ENCODE assay signal across 13 mouse cellular contexts in the genomic region with DNA sequence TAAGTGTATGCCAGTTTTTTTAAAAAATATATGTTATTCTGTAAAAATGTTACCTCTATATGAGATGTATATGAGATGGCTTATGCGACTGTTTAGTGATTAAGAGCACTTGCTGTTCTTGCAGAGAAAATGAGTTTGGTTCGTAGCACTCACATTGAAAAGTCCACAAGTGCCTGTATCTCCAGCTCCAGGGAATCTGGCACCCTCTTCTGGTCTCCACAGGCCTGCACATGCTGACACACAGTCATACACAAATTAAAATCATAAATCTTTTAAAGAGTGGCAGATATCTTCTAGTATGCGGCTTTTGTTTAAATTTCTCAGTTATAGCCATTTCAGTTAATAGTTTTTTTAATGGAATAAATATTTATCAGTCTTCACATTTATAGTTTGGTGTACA. TPM values are rescaled to one million over a fixed set of nuclear protein-coding genes. Genes with fewer than 3 reads are reported as not detected.
DNase-seq lines count a peak whose midpoint lies in the region; ATAC-seq and TF ChIP-seq lines count a peak whose summit lies in the region.
"Had no signal": no experiment of that assay in that cellular context is flagged by ENCODE, and none has a peak within 500 bp of the region (broad histone marks: within the 10 kb centered on the region; RNA-seq: fewer than 3 reads in every experiment).

No protein-coding gene starts in this region.

- peak; percentile 46 for TF ChIP-seq RAD21 in CH12.LX (IDR thresholded peaks at IDR 0.05; ENCODE audit: low read depth, low read length)

- H3K27ac ChIP-seq in forebrain, postnatal 0 days (ENCODE audit: low read depth, low read length) = no peak overlapping the region
- H3K27ac ChIP-seq in forebrain, embryonic 12.5 days = no peak overlapping the region
- H3K27ac ChIP-seq in layer of hippocampus, adult 2 months = no peak overlapping the region
- H3K27ac ChIP-seq in CH12.LX (ENCODE audit: insufficient read depth, low read depth) = no peak overlapping the region
- H3K27ac ChIP-seq in cortical plate, adult 2 months (ENCODE audit: insufficient read depth, low read length) = no peak overlapping the region
- H3K27ac ChIP-seq: forebrain, embryonic 13.5 days; limb, embryonic 12.5 days had no signal

- H3K36me3 ChIP-seq in forebrain, postnatal 0 days (ENCODE audit: insufficient read depth) = no peaks in the 10 kb centered on the region
- no peaks in the 10 kb centered on the region for H3K36me3 ChIP-seq in forebrain, embryonic 12.5 days (replicated peaks)
- H3K36me3 ChIP-seq in CH12.LX (replicated peaks in 1 of 2; ENCODE audit: control insufficient read depth in 1 of 2, insufficient read depth in 1 of 2, low read length in 1 of 2) = peaks cover 0 to 2% of the 10 kb centered on the region in 2 experiments
- H3K36me3 ChIP-seq: limb, embryonic 12.5 days had no signal

- TF ChIP-seq CTCF in forebrain, postnatal 0 days (IDR thresholded peaks at IDR 0.05; ENCODE audit: low read depth) = peak; percentile 54
- peak; percentile 71 for TF ChIP-seq CTCF in layer of hippocampus, adult 2 months (conservative IDR thresholded peaks at IDR 0.05)
- TF ChIP-seq CTCF in CH12.LX (conservative IDR thresholded peaks at IDR 0.05 in 1 of 2, IDR thresholded peaks at IDR 0.05 in 1 of 2; ENCODE audit: low read depth in 2 of 2, low read length in 2 of 2) = peak in 1 of 2 experiments; percentile 48; a peak in 2 of 4 replicates
- TF ChIP-seq CTCF in cortical plate, adult 2 months (IDR thresholded peaks at IDR 0.05; ENCODE audit: extremely low read depth, insufficient read depth, low read length) = peak; percentile 32; the same call in 1 of the 2 replicates

- 83% methylated on average over 3 of the region's 3 CpGs for WGBS in forebrain, postnatal 0 days
- WGBS in forebrain, embryonic 12.5 days = 87% methylated on average over 3 of the region's 3 CpGs

- H3K4me3 ChIP-seq in forebrain, postnatal 0 days (ENCODE audit: low read depth, low read length) = no peak overlapping the region
- no peak overlapping the region for H3K4me3 ChIP-seq in forebrain, embryonic 12.5 days (replicated peaks)
- no peak overlapping the region for H3K4me3 ChIP-seq in layer of hippocampus, adult 2 months
- no peak overlapping the region for H3K4me3 ChIP-seq in CH12.LX (replicated peaks in 1 of 3; ENCODE audit: low read depth in 2 of 3, low read length in 2 of 3, poor library complexity in 1 of 3)
- H3K4me3 ChIP-seq in cortical plate, adult 2 months (ENCODE audit: insufficient read depth, low read length) = no peak overlapping the region
- H3K4me3 ChIP-seq: forebrain, embryonic 13.5 days; limb, embryonic 12.5 days; megakaryocyte, embryonic 14.5 days had no signal

- dilution Hi-C loops in CH12.LX (cut with MboI; ENCODE audit: extremely low pct_ligation_motif_present, extremely low pct_unique_long_range_greater_than_20kb, low sequenced_read_pairs) = no loop called here

- H3K4me2 ChIP-seq in forebrain, postnatal 0 days (ENCODE audit: low read depth) = no peak overlapping the region
- H3K4me2 ChIP-seq in forebrain, embryonic 12.5 days = no peak overlapping the region
- H3K4me2 ChIP-seq in CH12.LX (ENCODE audit: insufficient read depth, low read depth, poor library complexity, severe bottlenecking) = no peak overlapping the region
- H3K4me2 ChIP-seq: forebrain, embryonic 13.5 days; limb, embryonic 12.5 days had no signal

- no peaks in the 10 kb centered on the region for H3K79me2 ChIP-seq in CH12.LX (replicated peaks; ENCODE audit: control insufficient read depth, extremely low read depth, insufficient read depth, poor library complexity, severe bottlenecking)

- ATAC-seq in forebrain, postnatal 0 days = no peak
- no peak for ATAC-seq in forebrain, embryonic 12.5 days (ENCODE audit: low FRiP score)
- no peak for ATAC-seq in activated CD4-positive, CD25-positive, alpha-beta regulatory T cell, adult 4 months
- ATAC-seq: CD4-positive, CD25-positive, alpha-beta regulatory T cell, adult 4 months; forebrain, embryonic 13.5 days had no signal

- in situ Hi-C loops in CH12.LX (cut with MboI; ENCODE audit: low pct_ligation_motif_present, low pct_unique_long_range_greater_than_20kb, low sequenced_read_pairs) = no loop called here

- H3K4me1 ChIP-seq in forebrain, postnatal 0 days (ENCODE audit: insufficient read depth) = no peaks in the 10 kb centered on the region
- no peaks in the 10 kb centered on the region for H3K4me1 ChIP-seq in forebrain, embryonic 12.5 days
- peaks cover 0 to 14% of the 10 kb centered on the region in 2 experiments; a peak in 2 of 4 replicates for H3K4me1 ChIP-seq in CH12.LX (ENCODE audit: control insufficient read depth in 1 of 2, insufficient read depth in 2 of 2)
- H3K4me1 ChIP-seq in cortical plate, adult 2 months (ENCODE audit: control insufficient read depth, insufficient read depth, low read length) = no peaks in the 10 kb centered on the region
- H3K4me1 ChIP-seq: forebrain, embryonic 13.5 days; limb, embryonic 12.5 days; megakaryocyte, embryonic 14.5 days had no signal

- H3K27me3 ChIP-seq in forebrain, postnatal 0 days (ENCODE audit: insufficient read depth, low read length) = no peaks in the 10 kb centered on the region
- no peaks in the 10 kb centered on the region for H3K27me3 ChIP-seq in forebrain, embryonic 12.5 days
- H3K27me3 ChIP-seq in CH12.LX (replicated peaks) = no peaks in the 10 kb centered on the region
- H3K27me3 ChIP-seq: forebrain, embryonic 13.5 days; limb, embryonic 12.5 days; megakaryocyte, embryonic 14.5 days had no signal

- no peaks in the 10 kb centered on the region for H3K9me3 ChIP-seq in forebrain, postnatal 0 days (ENCODE audit: low read length)
- no peaks in the 10 kb centered on the region for H3K9me3 ChIP-seq in forebrain, embryonic 12.5 days
- no peaks in the 10 kb centered on the region for H3K9me3 ChIP-seq in CH12.LX (replicated peaks; ENCODE audit: low read length)
- H3K9me3 ChIP-seq: forebrain, embryonic 13.5 days; limb, embryonic 12.5 days; megakaryocyte, embryonic 14.5 days had no signal

- no peak for DNase-seq in forebrain, postnatal 0 days
- DNase-seq in layer of hippocampus, adult 2 months (ENCODE audit: low spot score in 2 of 2) = no peak
- DNase-seq in layer of hippocampus, adult 8-10 months (ENCODE audit: low spot score in 2 of 2) = no peak
- no peak for DNase-seq in CH12.LX (ENCODE audit: extremely low read depth)
- no peak for DNase-seq in spleen, postnatal 14 days (ENCODE audit: low spot score in 2 of 2)
- DNase-seq: thymus, postnatal 14 days had no signal

- no peak for TF ChIP-seq EP300 in CH12.LX (IDR thresholded peaks at IDR 0.05; ENCODE audit: low read length)

- no peak overlapping the region for H3K9ac ChIP-seq in forebrain, postnatal 0 days
- no peak overlapping the region for H3K9ac ChIP-seq in forebrain, embryonic 12.5 days
- no peak overlapping the region for H3K9ac ChIP-seq in CH12.LX (ENCODE audit: insufficient read depth, low read depth)
- H3K9ac ChIP-seq: forebrain, embryonic 13.5 days; limb, embryonic 12.5 days had no signal

- no peak for TF ChIP-seq POLR2A in CH12.LX (IDR thresholded peaks at IDR 0.05; ENCODE audit: low read depth, low read length)
- TF ChIP-seq POLR2A in cortical plate, adult 2 months (IDR thresholded peaks at IDR 0.05; ENCODE audit: extremely low read depth, insufficient read depth, low read length) = no peak

TF ChIP-seq in CH12.LX, 34 proteins besides CTCF, POLR2A, EP300 and RAD21:
- TF ChIP-seq UBTF (IDR thresholded peaks at IDR 0.05; ENCODE audit: low read depth, low read length) (no peak), ETS1 (conservative IDR thresholded peaks at IDR 0.05; ENCODE audit: low read depth, low read length) (no peak), CHD1 (IDR thresholded peaks at IDR 0.05; ENCODE audit: low read depth, low read length) (no peak), SMC3 (IDR thresholded peaks at IDR 0.05; ENCODE audit: low read depth, low read length) (peak; percentile 41), USF1 (IDR thresholded peaks at IDR 0.05; ENCODE audit: low read depth, low read length) (no peak)
TF ChIP-seq in CH12.LX: peak in this region for 1.

RNA-seq across cellular contexts. Expression of a gene that starts 40.9 kb away (rescaled TPM):
- total RNA-seq in forebrain, postnatal 0 days (2014; rRNA removed) = 131 and 137 TPM in 2 replicates
- polyA plus RNA-seq in forebrain, postnatal 0 days (2015; fragmentation: Nextera tagmentation; extraction: Ambion mirVana) = 102 and 105 TPM in 2 replicates
- 95.8 and 96.2 TPM in 2 replicates for polyA plus RNA-seq in forebrain, embryonic 12.5 days (2016; fragmentation: Nextera tagmentation; extraction: Ambion mirVana)
- 100 to 1,000 TPM; 158 TPM for total RNA-seq in layer of hippocampus, adult 2 months (2021)
- 100 to 1,000 TPM; 149 to 164 (median 153) TPM for total RNA-seq in layer of hippocampus, adult 8-10 months (2022)
- total RNA-seq in CH12.LX (2012; rRNA removed) = 41.7 and 41.9 TPM in 2 replicates
- total RNA-seq in CH12.LX (2014; rRNA removed) = 59.2 and 64.9 TPM in 2 replicates
- 48.1 and 48.2 TPM in 2 replicates for polyA plus RNA-seq in CH12.LX (2012; ENCODE audit: insufficient read length, low read depth)
- 118 and 122 TPM in 2 replicates for polyA plus RNA-seq in cortical plate, adult 2 months (2012; rRNA removed)
- polyA plus RNA-seq in activated CD4-positive, CD25-positive, alpha-beta regulatory T cell, adult 4 months (2017; shearing (Covaris generic)) = 10 to 100 TPM; 67.6 to 94.8 TPM
